Mouse (Mus musculus) stomach, postnatal 0 days (tissue): ENCODE measurements at regions not wholly inside any gene's neighbourhood (a gene's known extent, or its start where the extent isn't known, plus 50 kb on each side); places are given as distances from the start of the nearest gene placed in this dataset.

Experiments used
- ATAC-seq: fragments of 200-750 bp; cut with Nextera tagmentation; 2 replicates; pipeline ENCODE4 v1.8.0; 2017; ENCODE audit not compliant: low FRiP score, low TSS enrichment
- DNase-seq: peaks from one replicate; pipeline ENCODE4 v3.0.0-alpha.2; 2016; ENCODE audit warnings: low spot score
- H3K27ac ChIP-seq: fragments of 300-500 bp; sonication (generic); replicated peaks from 2 replicates; pipeline ENCODE4 v1.5.1; 2014; ENCODE audit warnings: mild to moderate bottlenecking, control low read depth
- H3K27me3 ChIP-seq: fragments of 300-500 bp; sonication (generic); 2 replicates; pipeline ENCODE4 v1.6.1; 2014; ENCODE audit warnings: low read length; ENCODE audit not compliant: control insufficient read depth, insufficient read depth
- H3K36me3 ChIP-seq: fragments of 300-500 bp; sonication (generic); 2 replicates; pipeline ENCODE4 v1.6.1; 2014; ENCODE audit warnings: low read length, mixed read lengths; ENCODE audit not compliant: control insufficient read depth, insufficient read depth
- H3K4me1 ChIP-seq: fragments of 300-500 bp; sonication (generic); replicated peaks from 2 replicates; pipeline ENCODE4 v1.6.1; 2014; ENCODE audit warnings: antibody characterized with exemption; ENCODE audit not compliant: control insufficient read depth, insufficient read depth
- H3K4me2 ChIP-seq: fragments of 300-500 bp; sonication (generic); replicated peaks from 2 replicates; pipeline ENCODE4 v1.6.1; 2014; ENCODE audit warnings: low read depth, mild to moderate bottlenecking, control low read depth, moderate library complexity
- H3K4me3 ChIP-seq: fragments of 300-500 bp; sonication (generic); 2 replicates; pipeline ENCODE4 v1.5.1; 2014; ENCODE audit warnings: low read depth, low read length, control low read depth
- H3K9ac ChIP-seq: fragments of 300-500 bp; sonication (generic); 2 replicates; pipeline ENCODE4 v1.6.1; 2014; ENCODE audit warnings: mild to moderate bottlenecking, low read length, control low read depth, mixed read lengths
- H3K9me3 ChIP-seq: fragments of 300-500 bp; sonication (generic); 2 replicates; pipeline ENCODE4 v1.6.1; 2016; ENCODE audit warnings: low read length; ENCODE audit not compliant: control insufficient read depth
- CTCF ChIP-seq: IDR thresholded peaks from 2 replicates; pipeline ENCODE4 v1.5.1; 2016; ENCODE audit warnings: antibody characterized with exemption, low read depth, mild to moderate bottlenecking, moderate library complexity
- EP300 ChIP-seq: optimal IDR thresholded peaks from 2 replicates; pipeline ENCODE3; 2016; ENCODE audit warnings: antibody characterized with exemption
- WGBS: fragments of 180-500 bp; shearing (Covaris S2); extraction: QIAGEN DNeasy Blood & Tissue Kit; methylation state at CpG from one replicate; pipeline ENCODE4 v1.1.7; 2014; 5-methylcytosine and 5-hydroxymethylcytosine counted together

DNA sequence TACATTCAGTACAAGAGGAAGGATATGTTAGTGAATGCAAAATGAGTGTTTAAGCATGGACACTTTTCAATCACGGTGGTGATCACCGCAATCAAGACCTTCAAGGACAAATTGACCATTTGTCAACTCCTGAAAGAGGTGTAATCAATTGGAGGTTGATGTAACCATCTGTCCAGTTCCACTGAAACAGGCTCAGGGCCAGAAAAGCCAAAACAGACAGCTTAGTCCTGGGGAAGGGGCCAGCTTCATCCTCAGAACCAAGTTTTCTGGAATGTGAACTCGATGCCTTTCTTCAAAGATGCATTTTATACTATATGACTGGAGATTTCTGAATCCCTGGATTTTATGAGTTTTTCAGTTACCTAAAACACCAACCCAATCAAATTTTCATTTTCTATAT, 81.1 kb upstream of the Adgrl3 start:
- ATAC-seq (no peak), DNase-seq (no peak)
- Histone ChIP-seq H3K4me2 (no peak overlapping the region), H3K9me3 (no peaks in the 10 kb centered on the region), H3K36me3 (no peaks in the 10 kb centered on the region), H3K27me3 (no peaks in the 10 kb centered on the region), H3K9ac (no peak overlapping the region), H3K4me1 (no peaks in the 10 kb centered on the region), H3K4me3 (no peak overlapping the region), H3K27ac (no peak overlapping the region)
- WGBS, result 74% methylated on average over 3 of the region's 3 CpGs
- TF ChIP-seq EP300 (no peak), CTCF (no peak)

- H3K4me2 ChIP-seq, result no peak overlapping the region
- no peaks in the 10 kb centered on the region for H3K9me3 ChIP-seq
- no peaks in the 10 kb centered on the region for H3K4me1 ChIP-seq
- ATAC-seq (no peak), DNase-seq (no peak)
- H3K27me3 ChIP-seq, result no peaks in the 10 kb centered on the region
- no peak overlapping the region for H3K27ac ChIP-seq
- no peak for TF ChIP-seq CTCF
- H3K36me3 ChIP-seq, result no peaks in the 10 kb centered on the region
- no peak overlapping the region for H3K9ac ChIP-seq
- no peak overlapping the region for H3K4me3 ChIP-seq
- 84% methylated on average over 3 of the region's 3 CpGs for WGBS
Observed at GRCm38 (mm10) chr5:80951861-80952599, 67.9 kb upstream of the Adgrl3 start.

DNA sequence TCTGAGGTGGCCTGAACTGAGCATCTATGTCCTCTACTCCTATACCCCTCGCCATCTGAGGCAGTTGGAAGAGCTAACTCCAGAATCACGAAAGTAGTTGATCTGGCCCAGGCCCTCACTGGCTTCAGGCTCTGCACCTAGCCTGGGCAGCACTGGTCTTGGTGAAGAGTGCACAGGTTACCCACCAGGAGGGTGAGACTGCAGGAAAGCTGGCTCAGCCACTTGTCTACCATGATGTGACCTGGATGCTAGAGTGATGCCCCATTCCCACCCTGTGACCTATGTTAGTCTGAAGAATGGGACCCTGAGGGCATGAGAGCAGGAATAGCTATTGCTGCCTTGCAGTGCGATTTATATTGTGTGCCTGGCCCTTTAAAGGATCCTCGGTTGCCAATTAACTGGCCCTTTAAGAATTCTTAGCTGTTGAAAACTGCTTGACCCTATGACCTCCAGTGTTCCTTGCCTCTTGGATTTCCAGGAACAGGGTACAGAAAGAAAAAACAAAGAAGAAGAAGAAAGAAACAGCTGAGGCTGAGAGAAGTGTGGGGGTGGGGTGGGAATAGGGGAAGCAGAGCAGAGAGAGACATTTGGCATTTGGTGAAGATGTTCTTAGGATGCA, 67.2 kb upstream of the Adgrl3 start:
- 70% methylated on average over 4 of the region's 4 CpGs for WGBS
- no peak for DNase-seq
- Histone ChIP-seq H3K36me3 (no peaks in the 10 kb centered on the region), H3K9me3 (no peaks in the 10 kb centered on the region), H3K4me2 (no peak overlapping the region), H3K4me1 (no peaks in the 10 kb centered on the region), H3K27me3 (no peaks in the 10 kb centered on the region), H3K9ac (no peak overlapping the region), H3K27ac (no peak overlapping the region), H3K4me3 (no peak overlapping the region)
- ATAC-seq, result 0 out of 2 replicates have a peak, but pooled peaks have one; percentile 18
- TF ChIP-seq EP300, result no peak
- TF ChIP-seq CTCF, result no peak
